Mouse (Mus musculus) megakaryocyte, embryonic 14.5 days (primary cell): ENCODE data around the gene Shb.

Experiments used
- FLI1 ChIP-seq: IDR thresholded peaks from 2 replicates; pipeline ENCODE4 v1.6.1; 2012; ENCODE audit warnings: low read length, inconsistent platforms, mixed read lengths
- GATA1 ChIP-seq: IDR thresholded peaks from 3 replicates; pipeline ENCODE4 v1.6.1; 2012; ENCODE audit warnings: mixed read lengths, low read length, inconsistent platforms, borderline replicate concordance

- TF ChIP-seq GATA1 (no peak), FLI1 (no peak)
Measured at GRCm38 (mm10) chr4:45505671-45506070, 26.6 kb downstream of the Shb start.
